In genomic region chr11:97778918-97779317, GRCm38 (mm10) we compare ENCODE assay signal across 30 mouse cellular contexts. TPM values are rescaled to one million over a fixed set of nuclear protein-coding genes. Genes with fewer than 3 reads are reported as not detected.
DNase-seq lines count a peak whose midpoint lies in the region; ATAC-seq and TF ChIP-seq lines count a peak whose summit lies in the region.
"Had no signal": no experiment of that assay in that cellular context is flagged by ENCODE, and none has a peak within 500 bp of the region (broad histone marks: within the 10 kb centered on the region; RNA-seq: fewer than 3 reads in every experiment).

No protein-coding gene starts in this region.

- TF ChIP-seq CTCF in lung, embryonic 14.5 days (IDR thresholded peaks at IDR 0.05; ENCODE audit: low read depth) = no peak
- TF ChIP-seq CTCF in bone marrow macrophage, adult 2 months (IDR thresholded peaks at IDR 0.05; ENCODE audit: low read depth, low read length) = no peak
- TF ChIP-seq CTCF in lung, adult 2 months (IDR thresholded peaks at IDR 0.05; ENCODE audit: insufficient read depth, low read length) = no peak

- peaks cover 67% of the 10 kb centered on the region for H3K36me3 ChIP-seq in heart, embryonic 13.5 days
- H3K36me3 ChIP-seq in heart, embryonic 11.5 days (ENCODE audit: control insufficient read depth, insufficient read depth, low read length) = peaks cover 33% of the 10 kb centered on the region
- peaks cover 66% of the 10 kb centered on the region for H3K36me3 ChIP-seq in lung, embryonic 14.5 days (ENCODE audit: insufficient read depth)

- H3K27me3 ChIP-seq in heart, embryonic 13.5 days (replicated peaks) = no peaks in the 10 kb centered on the region
- no peaks in the 10 kb centered on the region for H3K27me3 ChIP-seq in heart, embryonic 11.5 days (ENCODE audit: control insufficient read depth, insufficient read depth, low read length)
- H3K27me3 ChIP-seq in lung, embryonic 14.5 days (ENCODE audit: insufficient read depth, low read length) = no peaks in the 10 kb centered on the region
- H3K27me3 ChIP-seq: heart, embryonic 15.5 days; limb, embryonic 12.5 days; midbrain, embryonic 15.5 days; neural tube, embryonic 15.5 days had no signal

- H3K4me1 ChIP-seq in heart, embryonic 13.5 days = peaks cover 30% of the 10 kb centered on the region
- peaks cover 7% of the 10 kb centered on the region for H3K4me1 ChIP-seq in heart, embryonic 11.5 days (ENCODE audit: control insufficient read depth, insufficient read depth, low read length)
- peaks cover 12% of the 10 kb centered on the region; the same call in 1 of the 2 replicates for H3K4me1 ChIP-seq in lung, embryonic 14.5 days (ENCODE audit: insufficient read depth)
- H3K4me1 ChIP-seq in bone marrow macrophage, adult 2 months (ENCODE audit: control insufficient read depth, insufficient read depth, low read length) = peaks cover 10% of the 10 kb centered on the region; the same call in 1 of the 2 replicates
- H3K4me1 ChIP-seq in lung, adult 2 months (ENCODE audit: control insufficient read depth, insufficient read depth, low read length) = peaks cover 11% of the 10 kb centered on the region

- 90% methylated on average over 1 of the region's 1 CpGs for WGBS in heart, embryonic 13.5 days
- WGBS in heart, embryonic 11.5 days (ENCODE audit: insufficient replicate concordance) = 98% methylated on average over 1 of the region's 1 CpGs
- 89% methylated on average over 1 of the region's 1 CpGs for WGBS in lung, embryonic 14.5 days
- WGBS in lung, adult 2 months = 88% methylated on average over 1 of the region's 1 CpGs

- TF ChIP-seq POLR2A in bone marrow macrophage, adult 2 months (IDR thresholded peaks at IDR 0.05; ENCODE audit: borderline replicate concordance, low read depth, low read length) = no peak
- TF ChIP-seq POLR2A in lung, adult 2 months (IDR thresholded peaks at IDR 0.05; ENCODE audit: borderline replicate concordance, extremely low read depth, low read depth, low read length) = no peak

- H3K27ac ChIP-seq in heart, embryonic 13.5 days (replicated peaks) = no peak overlapping the region
- H3K27ac ChIP-seq in heart, embryonic 11.5 days (ENCODE audit: low read depth, low read length) = no peak overlapping the region
- no peak overlapping the region for H3K27ac ChIP-seq in lung, embryonic 14.5 days (ENCODE audit: low read depth)
- H3K27ac ChIP-seq in bone marrow macrophage, adult 2 months (ENCODE audit: insufficient read depth, low read depth, low read length) = no peak overlapping the region
- H3K27ac ChIP-seq: heart, embryonic 15.5 days; limb, embryonic 12.5 days; midbrain, embryonic 10.5 days; midbrain, embryonic 15.5 days; neural tube, embryonic 15.5 days; stomach, postnatal 0 days had no signal

- ATAC-seq in heart, embryonic 13.5 days (ENCODE audit: extremely low read depth, insufficient number of reproducible peaks, low FRiP score, low TSS enrichment) = no peak
- no peak for ATAC-seq in heart, embryonic 11.5 days (replicated peaks; ENCODE audit: insufficient number of reproducible peaks, low FRiP score, low TSS enrichment)
- no peak for ATAC-seq in lung, embryonic 14.5 days (ENCODE audit: insufficient read depth)
- ATAC-seq: forebrain, postnatal 0 days; hindbrain, embryonic 16.5 days; midbrain, embryonic 15.5 days had no signal

- peak overlapping the region; percentile 11; the same call in 1 of the 2 replicates for H3K4me2 ChIP-seq in heart, embryonic 13.5 days
- no peak overlapping the region for H3K4me2 ChIP-seq in heart, embryonic 11.5 days
- H3K4me2 ChIP-seq in lung, embryonic 14.5 days = 0 out of 2 replicates have a peak overlapping the region, but pooled peaks have one; percentile 12
- H3K4me2 ChIP-seq: heart, embryonic 15.5 days; limb, embryonic 12.5 days; midbrain, embryonic 15.5 days; neural tube, embryonic 15.5 days had no signal

- H3K9ac ChIP-seq in heart, embryonic 13.5 days = 0 out of 2 replicates have a peak overlapping the region, but pooled peaks have one; percentile 12
- no peak overlapping the region for H3K9ac ChIP-seq in heart, embryonic 11.5 days (ENCODE audit: low read depth, low read length)
- H3K9ac ChIP-seq in lung, embryonic 14.5 days = no peak overlapping the region
- H3K9ac ChIP-seq: forebrain, postnatal 0 days; heart, embryonic 15.5 days; limb, embryonic 12.5 days; midbrain, embryonic 15.5 days; neural tube, embryonic 15.5 days had no signal

- DNase-seq in lung, embryonic 14.5 days = no peak
- DNase-seq in lung, postnatal 14 days = no peak
- DNase-seq in frontal cortex, adult 2 months (ENCODE audit: extremely low spot score in 1 of 2, low spot score in 1 of 2) = no peak
- no peak for DNase-seq in c-Kit-positive CD71-positive TER-119-positive erythroid progenitor cells, embryonic 14.5 days (ENCODE audit: low spot score)
- no peak for DNase-seq in lung, adult 2 months
- DNase-seq: adrenal gland, postnatal 14 days; cerebellum, adult 18-20 months; cerebellum, postnatal 25 days; forebrain, postnatal 0 days; gastrocnemius, postnatal 10 days; kidney, adult 9 months; kidney, postnatal 14 days; lung, postnatal 10 days; retina, postnatal 1 day; right cerebral cortex, postnatal 25 days; spleen, adult 18-20 months; thymus, adult 18-20 months; thymus, postnatal 25 days had no signal

- no peaks in the 10 kb centered on the region for H3K9me3 ChIP-seq in heart, embryonic 13.5 days
- no peaks in the 10 kb centered on the region for H3K9me3 ChIP-seq in heart, embryonic 11.5 days (replicated peaks; ENCODE audit: control insufficient read depth, low read length)
- H3K9me3 ChIP-seq in lung, embryonic 14.5 days (ENCODE audit: low read depth, low read length) = no peaks in the 10 kb centered on the region
- H3K9me3 ChIP-seq: heart, embryonic 15.5 days; limb, embryonic 12.5 days; midbrain, embryonic 10.5 days; midbrain, embryonic 15.5 days; neural tube, embryonic 15.5 days had no signal

- no peak overlapping the region for H3K4me3 ChIP-seq in heart, embryonic 13.5 days
- H3K4me3 ChIP-seq in heart, embryonic 11.5 days (ENCODE audit: low read depth, low read length) = no peak overlapping the region
- H3K4me3 ChIP-seq in lung, embryonic 14.5 days (ENCODE audit: low read depth, low read length) = no peak overlapping the region
- 0 out of 2 replicates have a peak overlapping the region, but pooled peaks have one; percentile 1 for H3K4me3 ChIP-seq in bone marrow macrophage, adult 2 months (ENCODE audit: insufficient read depth, low read length)
- no peak overlapping the region for H3K4me3 ChIP-seq in lung, adult 2 months (replicated peaks; ENCODE audit: extremely low read depth, low read depth, low read length)
- H3K4me3 ChIP-seq: heart, embryonic 15.5 days; limb, embryonic 12.5 days; midbrain, embryonic 10.5 days; midbrain, embryonic 15.5 days; neural tube, embryonic 15.5 days had no signal

RNA-seq across cellular contexts. Expression of gene 1700001P01Rik, which starts 3.2 kb away (rescaled TPM):
- not detected in 2 replicates for polyA plus RNA-seq in heart, embryonic 13.5 days (2015; fragmentation: Nextera tagmentation; extraction: Ambion mirVana)
- 0.38 TPM in 1 of 2 replicates, not detected in the other for polyA plus RNA-seq in heart, embryonic 11.5 days (2014; fragmentation: Nextera tagmentation; extraction: Ambion mirVana)
- 0.32 TPM in 1 of 2 replicates, not detected in the other for polyA plus RNA-seq in lung, embryonic 14.5 days (2014; fragmentation: Nextera tagmentation; extraction: Ambion mirVana)
- polyA plus RNA-seq in bone marrow macrophage, adult 2 months (2012; ENCODE audit: insufficient read depth, insufficient read length, missing spikeins) = not detected in 2 replicates
- polyA plus RNA-seq in frontal cortex, adult 2 months (2012; rRNA removed) = 0.34 and 0.78 TPM in 2 replicates
- 0.22 TPM in 1 of 2 replicates, not detected in the other for polyA plus RNA-seq in lung, adult 2 months (2012; rRNA removed)
- polyA plus RNA-seq: embryonic facial prominence, embryonic 11.5 days; limb, embryonic 12.5 days; liver, embryonic 16.5 days; stomach, postnatal 0 days had no signal

RNA-seq across cellular contexts. Expression of gene Rpl23, which starts 3.3 kb away (rescaled TPM):
- 376 and 393 TPM in 2 replicates for polyA plus RNA-seq in heart, embryonic 13.5 days (2015; fragmentation: Nextera tagmentation; extraction: Ambion mirVana)
- polyA plus RNA-seq in heart, embryonic 11.5 days (2014; fragmentation: Nextera tagmentation; extraction: Ambion mirVana) = 461 and 517 TPM in 2 replicates
- 663 and 721 TPM in 2 replicates for polyA plus RNA-seq in lung, embryonic 14.5 days (2014; fragmentation: Nextera tagmentation; extraction: Ambion mirVana)
- 854 and 1,184 TPM in 2 replicates for polyA plus RNA-seq in bone marrow macrophage, adult 2 months (2012; ENCODE audit: insufficient read depth, insufficient read length, missing spikeins)
- 342 and 345 TPM in 2 replicates for polyA plus RNA-seq in frontal cortex, adult 2 months (2012; rRNA removed)
- 81.7 and 95.5 TPM in 2 replicates for polyA plus RNA-seq in lung, adult 2 months (2012; rRNA removed)

RNA-seq across cellular contexts. Expression of gene Cwc25, which starts 12.6 kb away (rescaled TPM):
- polyA plus RNA-seq in heart, embryonic 13.5 days (2015; fragmentation: Nextera tagmentation; extraction: Ambion mirVana) = 10.2 and 10.5 TPM in 2 replicates
- 9.2 and 9.9 TPM in 2 replicates for polyA plus RNA-seq in heart, embryonic 11.5 days (2014; fragmentation: Nextera tagmentation; extraction: Ambion mirVana)
- 13.3 and 14.2 TPM in 2 replicates for polyA plus RNA-seq in lung, embryonic 14.5 days (2014; fragmentation: Nextera tagmentation; extraction: Ambion mirVana)
- 19.1 and 19.8 TPM in 2 replicates for polyA plus RNA-seq in bone marrow macrophage, adult 2 months (2012; ENCODE audit: insufficient read depth, insufficient read length, missing spikeins)
- polyA plus RNA-seq in frontal cortex, adult 2 months (2012; rRNA removed) = 18.0 and 19.0 TPM in 2 replicates
- polyA plus RNA-seq in lung, adult 2 months (2012; rRNA removed) = 7.0 and 11.6 TPM in 2 replicates

RNA-seq across cellular contexts. Expression of gene Lasp1, which starts 19.9 kb away (rescaled TPM):
- polyA plus RNA-seq in heart, embryonic 13.5 days (2015; fragmentation: Nextera tagmentation; extraction: Ambion mirVana) = 45.1 and 46.0 TPM in 2 replicates
- 30.0 and 37.5 TPM in 2 replicates for polyA plus RNA-seq in heart, embryonic 11.5 days (2014; fragmentation: Nextera tagmentation; extraction: Ambion mirVana)
- 110 and 123 TPM in 2 replicates for polyA plus RNA-seq in lung, embryonic 14.5 days (2014; fragmentation: Nextera tagmentation; extraction: Ambion mirVana)
- polyA plus RNA-seq in bone marrow macrophage, adult 2 months (2012; ENCODE audit: insufficient read depth, insufficient read length, missing spikeins) = 194 and 201 TPM in 2 replicates
- 108 and 111 TPM in 2 replicates for polyA plus RNA-seq in frontal cortex, adult 2 months (2012; rRNA removed)
- polyA plus RNA-seq in lung, adult 2 months (2012; rRNA removed) = 120 and 137 TPM in 2 replicates

RNA-seq across cellular contexts. Expression of gene Pip4k2b, which starts 34.4 kb away (rescaled TPM):
- 0.90 and 1.0 TPM in 2 replicates for polyA plus RNA-seq in heart, embryonic 13.5 days (2015; fragmentation: Nextera tagmentation; extraction: Ambion mirVana)
- 0.70 and 1.2 TPM in 2 replicates for polyA plus RNA-seq in heart, embryonic 11.5 days (2014; fragmentation: Nextera tagmentation; extraction: Ambion mirVana)
- 1.3 and 2.3 TPM in 2 replicates for polyA plus RNA-seq in lung, embryonic 14.5 days (2014; fragmentation: Nextera tagmentation; extraction: Ambion mirVana)
- polyA plus RNA-seq in bone marrow macrophage, adult 2 months (2012; ENCODE audit: insufficient read depth, insufficient read length, missing spikeins) = 25.3 and 26.0 TPM in 2 replicates
- 60.9 and 63.3 TPM in 2 replicates for polyA plus RNA-seq in frontal cortex, adult 2 months (2012; rRNA removed)
- 11.9 and 14.6 TPM in 2 replicates for polyA plus RNA-seq in lung, adult 2 months (2012; rRNA removed)
